Mouse (Mus musculus) megakaryocyte, embryonic 14.5 days (primary cell): ENCODE data around the gene Scap.

Source experiments
- FLI1 ChIP-seq: IDR thresholded peaks from 2 replicates; pipeline ENCODE4 v1.6.1; 2012; ENCODE audit warnings: low read length, inconsistent platforms, mixed read lengths
- GATA1 ChIP-seq: IDR thresholded peaks from 3 replicates; pipeline ENCODE4 v1.6.1; 2012; ENCODE audit warnings: mixed read lengths, low read length, inconsistent platforms, borderline replicate concordance

- TF ChIP-seq GATA1 (no peak), FLI1 (no peak)
These were observed 36.0 kb upstream of the Scap start for GRCm38 (mm10) chr9:110296867-110297627.
